Mouse (Mus musculus) limb, embryonic 10.5 days (tissue): ENCODE measurements around the gene Tns3. TPM values are rescaled to one million over a fixed set of nuclear protein-coding genes. Genes with fewer than 3 reads are reported as not detected.

Experiments used
- DNase-seq: peaks from one replicate; pipeline ENCODE4 v3.0.0-alpha.2; 2017; ENCODE audit warnings: low spot score
- H3K27ac ChIP-seq: fragments of 300-500 bp; sonication (generic); 2 replicates; pipeline ENCODE4 v1.5.1; 2016; ENCODE audit warnings: mild to moderate bottlenecking
- H3K27me3 ChIP-seq: fragments of 300-500 bp; sonication (generic); 2 replicates; pipeline ENCODE4 v1.6.1; 2016; ENCODE audit warnings: low read depth, mild to moderate bottlenecking; ENCODE audit not compliant: poor library complexity, severe bottlenecking
- H3K36me3 ChIP-seq: fragments of 300-500 bp; sonication (generic); 2 replicates; pipeline ENCODE4 v1.6.1; 2016; ENCODE audit warnings: mild to moderate bottlenecking, moderate library complexity
- H3K4me1 ChIP-seq: fragments of 300-500 bp; sonication (generic); 2 replicates; pipeline ENCODE4 v1.6.1; 2016
- H3K4me3 ChIP-seq: fragments of 300-500 bp; sonication (generic); 2 replicates; pipeline ENCODE4 v1.5.1; 2016; ENCODE audit warnings: mild to moderate bottlenecking, moderate library complexity
- H3K9me3 ChIP-seq: fragments of 300-500 bp; sonication (generic); replicated peaks from 2 replicates; pipeline ENCODE4 v1.6.1; 2016; ENCODE audit warnings: mild to moderate bottlenecking
- WGBS: fragments of 180-500 bp; shearing (Covaris S2); methylation state at CpG from one replicate; pipeline ENCODE4 v1.1.7; 2016; 5-methylcytosine and 5-hydroxymethylcytosine counted together
- polyA plus RNA-seq: library from polyadenylated mRNA; unstranded; fragments of >200 nt; fragmentation: Nextera tagmentation; extraction: Ambion mirVana; gene quantifications from 2 replicates; pipeline ENCODE4 v1.2.1, GENCODE M21; 2016

Tns3 gene
- polyA plus RNA-seq, 1 experiment from 2014 or later, result 35.6 TPM

GRCm38 (mm10) chr11:8656448-8657393 lies 7.6 kb downstream of the Tns3 start:
- DNase-seq, result peak; percentile 82
- Histone ChIP-seq H3K9me3 (no peaks in the 10 kb centered on the region), H3K36me3 (peaks cover 15% of the 10 kb centered on the region), H3K4me3 (no peak overlapping the region), H3K27ac (peak overlapping the region; percentile 95), H3K27me3 (no peaks in the 10 kb centered on the region), H3K4me1 (peaks cover 96% of the 10 kb centered on the region)
- 42% methylated on average over 12 of the region's 12 CpGs for WGBS

DNA sequence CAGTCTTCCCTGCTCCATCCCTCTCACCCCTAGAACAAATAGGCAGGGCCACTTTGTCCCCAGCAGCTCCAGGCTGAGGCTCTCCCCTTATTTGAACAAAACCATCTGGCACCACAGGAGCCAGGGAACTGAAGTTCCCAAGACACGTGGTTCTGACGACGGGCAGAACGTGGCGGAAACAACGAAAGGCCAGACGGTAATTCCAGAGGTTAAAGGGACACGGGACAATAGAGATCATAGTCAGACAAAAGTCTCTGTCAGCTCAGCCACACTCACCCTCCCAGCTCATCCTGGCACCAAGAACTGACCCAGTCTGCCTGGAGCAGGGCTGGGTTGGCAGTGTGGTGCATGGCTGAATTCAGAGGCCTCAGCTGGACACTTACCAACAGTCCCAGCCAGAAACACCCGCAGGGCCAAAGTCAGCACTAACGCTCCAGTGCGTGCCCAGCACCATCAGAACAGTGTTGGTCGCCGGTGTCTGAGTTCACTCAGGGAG lies 10.5 kb downstream of the Tns3 start:
- Histone ChIP-seq H3K9me3 (no peaks in the 10 kb centered on the region), H3K36me3 (peaks cover 5% of the 10 kb centered on the region; the same call in 1 of the 2 replicates), H3K27ac (peak overlapping the region; percentile 80), H3K4me1 (peaks cover 89% of the 10 kb centered on the region), H3K4me3 (no peak overlapping the region), H3K27me3 (no peaks in the 10 kb centered on the region)
- DNase-seq, result no peak
- WGBS, result 63% methylated on average over 13 of the region's 13 CpGs

DNA sequence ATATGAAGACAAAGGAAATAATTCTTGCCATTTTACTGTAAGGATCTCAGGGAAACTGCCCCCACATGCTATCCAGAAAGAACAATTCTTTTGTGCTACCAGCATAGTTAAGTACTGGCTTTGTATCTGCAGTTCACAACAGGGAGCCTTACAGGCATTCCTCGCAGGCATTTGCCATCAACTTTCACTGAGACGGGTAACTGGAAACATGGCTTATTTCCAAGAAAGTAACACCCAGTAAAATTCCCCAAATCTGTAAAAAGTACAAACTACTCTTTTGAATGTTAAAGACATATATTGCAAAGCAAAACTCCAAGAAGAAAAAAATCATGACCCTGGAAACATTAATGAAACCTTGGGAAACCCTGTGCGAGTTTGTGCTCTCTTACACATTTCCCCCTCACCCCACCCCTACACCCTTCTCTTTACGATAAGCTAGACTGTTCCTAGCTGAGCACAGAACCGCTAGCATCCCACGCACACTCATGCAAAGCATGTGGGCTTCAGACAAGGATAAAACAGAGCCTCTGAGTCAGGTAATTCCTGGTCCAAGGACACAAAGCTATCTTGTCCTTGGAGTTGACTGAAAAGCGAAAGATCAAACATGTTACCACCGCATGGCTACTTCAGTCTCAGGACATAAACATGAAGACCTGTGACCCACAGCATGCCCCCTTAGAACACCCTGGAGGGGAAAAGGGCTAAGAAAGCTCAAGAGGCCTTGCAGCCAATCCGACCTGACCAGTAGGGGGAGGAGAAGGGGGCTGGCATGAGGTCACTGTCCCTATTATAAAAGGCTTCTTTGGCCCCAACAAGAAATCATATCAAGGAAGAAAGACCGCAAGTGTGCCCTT lies 11.3 kb downstream of the Tns3 start:
- Histone ChIP-seq H3K4me1 (peaks cover 81% of the 10 kb centered on the region), H3K27ac (peak overlapping the region; percentile 80), H3K36me3 (peaks cover 3% of the 10 kb centered on the region; the same call in 1 of the 2 replicates), H3K4me3 (no peak overlapping the region), H3K27me3 (no peaks in the 10 kb centered on the region), H3K9me3 (no peaks in the 10 kb centered on the region)
- WGBS, result 64% methylated on average over 10 of the region's 10 CpGs
- no peak for DNase-seq

GRCm38 (mm10) chr11:8652116-8652714 lies 12.1 kb downstream of the Tns3 start:
- peak overlapping the region; percentile 80 for H3K27ac ChIP-seq
- WGBS, result 84% methylated on average over 10 of the region's 10 CpGs
- peaks cover 76% of the 10 kb centered on the region for H3K4me1 ChIP-seq
- no peaks in the 10 kb centered on the region for H3K36me3 ChIP-seq
- DNase-seq, result no peak
- H3K27me3 ChIP-seq, result no peaks in the 10 kb centered on the region
- H3K9me3 ChIP-seq, result no peaks in the 10 kb centered on the region
- H3K4me3 ChIP-seq, result no peak overlapping the region

GRCm38 (mm10) chr11:8651448-8652035 lies 12.8 kb downstream of the Tns3 start:
- Histone ChIP-seq H3K36me3 (no peaks in the 10 kb centered on the region), H3K4me3 (no peak overlapping the region), H3K4me1 (peaks cover 70% of the 10 kb centered on the region), H3K27ac (peak overlapping the region; percentile 80; the same call in 1 of the 2 replicates), H3K27me3 (no peaks in the 10 kb centered on the region), H3K9me3 (no peaks in the 10 kb centered on the region)
- WGBS, result 88% methylated on average over 10 of the region's 10 CpGs
- DNase-seq, result no peak

DNA sequence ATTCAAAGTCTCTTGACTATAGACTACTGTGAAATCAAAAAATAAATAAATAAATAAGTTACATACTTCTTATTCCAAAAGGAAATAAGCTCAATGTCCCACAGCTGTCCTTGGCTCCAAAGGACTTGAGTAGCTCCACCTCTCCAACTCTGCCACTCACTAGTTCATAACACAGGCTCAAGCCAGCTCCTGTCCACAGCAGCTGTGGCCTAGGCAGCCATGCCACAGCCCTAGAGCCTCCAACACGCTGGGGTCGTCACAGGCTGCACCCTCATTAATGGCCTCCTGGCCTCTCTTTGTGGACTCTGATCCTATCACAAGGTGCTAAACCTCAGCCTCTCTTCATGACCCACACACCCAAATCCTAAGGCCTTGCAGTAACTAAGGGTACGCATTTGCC lies 18.7 kb downstream of the Tns3 start:
- Histone ChIP-seq H3K9me3 (no peaks in the 10 kb centered on the region), H3K4me3 (no peak overlapping the region), H3K36me3 (0 out of 2 replicates have a peak, but pooled peaks cover 3% of the 10 kb centered on the region), H3K27ac (no peak overlapping the region), H3K4me1 (peaks cover 40% of the 10 kb centered on the region), H3K27me3 (no peaks in the 10 kb centered on the region)
- no peak for DNase-seq
- 73% methylated on average over 3 of the region's 3 CpGs for WGBS

- WGBS, result 98% methylated on average over 2 of the region's 2 CpGs
- H3K36me3 ChIP-seq, result 0 out of 2 replicates have a peak, but pooled peaks cover 3% of the 10 kb centered on the region
- no peak overlapping the region for H3K27ac ChIP-seq
- H3K4me3 ChIP-seq, result no peak overlapping the region
- no peaks in the 10 kb centered on the region for H3K9me3 ChIP-seq
- peaks cover 37% of the 10 kb centered on the region for H3K4me1 ChIP-seq
- DNase-seq, result no peak
- H3K27me3 ChIP-seq, result no peaks in the 10 kb centered on the region
Observed at GRCm38 (mm10) chr11:8644272-8644671, 20.1 kb downstream of the Tns3 start.

DNA sequence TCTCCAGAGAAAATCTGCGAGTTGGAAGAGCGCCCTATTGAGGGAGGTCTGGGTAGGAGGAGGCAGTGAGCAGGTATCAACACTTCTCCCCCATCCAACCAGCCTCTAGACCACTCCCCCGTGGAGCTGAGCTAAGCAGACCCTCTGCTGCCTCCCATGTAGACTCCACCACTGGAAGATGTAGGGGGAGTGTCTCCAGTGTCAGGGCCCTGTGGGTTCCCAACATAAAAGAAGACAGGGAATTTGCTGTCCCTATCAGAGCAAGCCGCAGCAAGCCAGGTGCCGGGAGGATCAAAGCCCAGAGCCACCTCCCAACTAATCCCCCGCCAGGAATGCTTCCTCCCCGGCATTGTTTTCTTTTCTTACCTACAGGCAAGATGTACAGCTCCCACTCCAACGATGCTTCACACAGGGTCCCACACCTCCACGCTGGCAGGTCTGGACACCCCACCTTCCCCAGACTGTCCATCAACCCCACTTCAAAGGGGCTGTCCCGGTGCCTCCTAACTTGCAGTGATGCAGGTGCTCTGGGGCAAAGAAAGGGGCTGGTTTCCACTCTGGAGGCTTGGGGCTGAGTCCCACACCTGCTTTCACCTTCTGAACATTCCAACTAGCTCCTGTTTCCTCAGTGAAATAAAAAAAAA lies 22.6 kb downstream of the Tns3 start:
- Histone ChIP-seq H3K27me3 (no peaks in the 10 kb centered on the region), H3K36me3 (0 out of 2 replicates have a peak, but pooled peaks cover 8% of the 10 kb centered on the region), H3K4me1 (peaks cover 38% of the 10 kb centered on the region), H3K9me3 (no peaks in the 10 kb centered on the region), H3K4me3 (no peak overlapping the region), H3K27ac (peak overlapping the region; percentile 42; the same call in 1 of the 2 replicates)
- no peak for DNase-seq
- 18% methylated on average over 10 of the region's 10 CpGs for WGBS

- H3K27me3 ChIP-seq, result no peaks in the 10 kb centered on the region
- DNase-seq, result no peak
- H3K9me3 ChIP-seq, result no peaks in the 10 kb centered on the region
- peaks cover 38% of the 10 kb centered on the region for H3K4me1 ChIP-seq
- no peak overlapping the region for H3K4me3 ChIP-seq
- 90% methylated on average over 16 of the region's 16 CpGs for WGBS
- no peak overlapping the region for H3K27ac ChIP-seq
- H3K36me3 ChIP-seq, result peaks cover 8% of the 10 kb centered on the region
Observed at GRCm38 (mm10) chr11:8639726-8640125, 24.6 kb downstream of the Tns3 start.

DNA sequence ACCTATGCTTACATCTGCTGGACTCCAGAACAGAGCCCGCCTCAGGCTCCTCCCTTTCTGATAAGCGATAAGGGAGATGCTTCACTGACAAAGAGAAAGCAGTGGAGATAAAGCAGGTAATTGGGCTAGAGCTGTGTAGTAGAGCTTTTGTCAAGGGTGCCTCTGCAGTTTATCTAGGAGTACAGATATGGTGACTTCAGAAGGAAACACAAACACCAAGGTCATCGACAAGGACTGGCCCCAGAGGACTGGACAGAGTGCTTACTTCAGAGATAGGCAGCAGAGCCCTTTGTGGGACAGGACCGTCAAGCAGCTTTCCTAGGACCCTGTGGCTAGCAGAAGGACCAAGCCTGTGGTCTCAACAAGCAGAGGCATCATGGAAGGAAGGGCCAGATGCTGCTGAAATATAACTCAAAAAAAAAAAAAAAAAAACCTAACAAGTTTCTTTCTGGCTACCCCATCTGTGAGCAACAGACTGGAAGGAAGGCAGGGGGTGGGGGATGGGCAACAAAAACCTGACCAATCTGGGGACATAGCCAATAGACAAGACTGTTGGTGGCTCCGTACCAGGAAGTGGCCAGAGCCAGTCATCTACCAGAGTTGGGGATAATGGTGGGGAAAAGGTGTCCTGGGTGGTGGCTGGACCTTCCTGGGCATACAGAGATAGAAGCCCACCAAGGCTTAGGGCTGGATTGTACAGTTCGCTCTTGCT lies 25.2 kb downstream of the Tns3 start:
- 82% methylated on average over 6 of the region's 6 CpGs for WGBS

More for the DNA sequence above, 25.2 kb downstream of the Tns3 start:
- no peak overlapping the region for H3K27ac ChIP-seq
- no peak overlapping the region for H3K4me3 ChIP-seq
- peaks cover 8% of the 10 kb centered on the region for H3K36me3 ChIP-seq
- no peak for DNase-seq
- no peaks in the 10 kb centered on the region for H3K9me3 ChIP-seq
- no peaks in the 10 kb centered on the region for H3K27me3 ChIP-seq
- H3K4me1 ChIP-seq, result peaks cover 43% of the 10 kb centered on the region
